Mouse (Mus musculus): ENCODE results near the gene Susd3. TPM values are rescaled to one million over a fixed set of nuclear protein-coding genes. Genes with fewer than 3 reads are reported as not detected.

The Susd3 gene
- polyA plus RNA-seq, 1 experiment from 2014 or later, result 0.48 TPM

DNA sequence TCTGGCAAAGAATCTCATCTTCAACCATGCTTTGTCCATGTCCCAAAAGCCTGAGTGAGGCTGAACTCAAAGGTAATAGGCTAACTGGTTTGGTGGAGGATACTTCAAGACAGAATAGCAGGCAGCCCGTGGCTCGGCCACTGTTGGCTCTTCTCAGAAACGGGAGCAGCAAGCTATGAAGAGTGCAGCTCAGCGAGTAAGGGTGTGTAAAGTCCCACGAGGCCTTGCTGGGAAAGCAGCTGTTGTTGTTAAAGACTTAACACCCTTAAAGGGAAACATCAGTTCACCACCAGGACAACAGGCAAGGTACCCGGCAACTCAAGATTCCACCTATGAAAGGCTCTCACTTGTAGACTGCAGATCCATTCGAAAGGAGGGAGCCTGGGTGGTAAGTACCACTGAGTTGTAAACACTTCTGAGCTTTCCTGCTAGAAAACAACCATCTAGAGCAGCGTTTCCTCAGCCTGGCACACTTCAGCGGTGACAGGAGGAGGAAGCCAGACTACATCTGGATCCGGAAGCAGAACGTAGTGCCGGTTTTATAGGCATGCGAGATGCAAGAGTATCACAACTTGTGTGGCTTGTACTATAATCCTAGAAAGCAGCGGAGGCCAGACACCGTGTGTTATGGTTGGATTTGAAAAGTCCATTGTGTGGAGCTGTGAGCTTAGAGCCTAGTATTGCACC, 11.7 kb upstream of the Susd3 start:
- Histone ChIP-seq H3K27ac (replicated peaks) (no peak overlapping the region), H3K4me2 (no peak overlapping the region), H3K9ac (no peak overlapping the region), H3K4me3 (no peak overlapping the region), H3K4me1 (replicated peaks) (no peaks in the 10 kb centered on the region), H3K36me3 (no peaks in the 10 kb centered on the region), H3K9me3 (no peaks in the 10 kb centered on the region), H3K27me3 (no peaks in the 10 kb centered on the region)
- ATAC-seq (ENCODE audit: low FRiP score, low read depth), result no peak
- 85% methylated on average over 15 of the region's 15 CpGs for WGBS

DNA sequence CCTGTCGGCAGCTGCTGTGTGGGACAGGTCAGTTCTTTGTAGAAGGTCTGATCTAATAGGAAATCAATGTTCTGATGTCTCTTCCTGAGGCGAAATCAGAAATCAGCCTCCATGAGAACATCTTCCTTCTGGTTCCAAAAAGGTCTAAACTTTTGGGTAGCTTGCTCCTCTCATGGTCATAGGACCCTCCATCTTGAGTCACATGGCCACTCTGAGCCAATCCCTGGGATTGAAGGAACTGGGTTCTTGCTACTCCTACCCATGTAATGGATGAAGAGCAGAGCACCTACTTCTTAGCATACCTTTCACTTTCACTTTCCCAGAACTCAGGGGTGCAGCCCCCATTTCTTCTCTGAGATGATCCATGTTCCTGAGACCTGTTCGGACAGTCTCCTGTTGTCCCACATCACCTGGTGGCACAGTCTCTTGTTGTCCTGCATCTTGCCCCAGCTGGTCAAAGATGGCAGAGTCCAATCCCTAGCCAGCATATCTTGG, 9.4 kb upstream of the Susd3 start:
- no peaks in the 10 kb centered on the region for H3K36me3 ChIP-seq
- H3K9ac ChIP-seq, result no peak overlapping the region
- ATAC-seq (ENCODE audit: low FRiP score, low read depth), result no peak
- no peaks in the 10 kb centered on the region for H3K4me1 ChIP-seq (replicated peaks)
- H3K27me3 ChIP-seq, result no peaks in the 10 kb centered on the region
- WGBS, result 86% methylated on average over 3 of the region's 3 CpGs
- no peak overlapping the region for H3K4me2 ChIP-seq
- no peak overlapping the region for H3K27ac ChIP-seq (replicated peaks)
- H3K4me3 ChIP-seq, result no peak overlapping the region
- no peaks in the 10 kb centered on the region for H3K9me3 ChIP-seq

DNA sequence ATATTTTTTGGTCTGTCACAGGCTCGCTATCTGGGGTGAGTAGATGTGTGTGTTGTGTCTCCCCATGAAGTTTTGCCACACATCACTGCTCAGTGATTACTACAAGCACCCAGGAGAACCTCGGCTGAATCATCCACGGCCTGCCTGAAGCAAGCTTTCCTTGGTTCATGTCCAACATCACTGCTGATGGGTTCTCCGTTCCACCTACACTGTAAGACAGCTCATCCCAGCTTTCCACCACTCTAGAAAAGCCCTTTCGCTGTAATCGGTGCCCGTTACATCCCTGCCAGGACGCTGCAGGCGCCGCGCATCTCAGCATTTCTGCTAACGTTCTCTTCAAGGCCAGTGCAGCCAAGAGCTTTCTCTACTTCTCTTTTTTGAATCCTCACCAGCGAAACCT, 4.2 kb upstream of the Susd3 start:
- H3K4me3 ChIP-seq, result no peak overlapping the region
- H3K9me3 ChIP-seq, result no peaks in the 10 kb centered on the region
- no peak overlapping the region for H3K9ac ChIP-seq
- 89% methylated on average over 13 of the region's 13 CpGs for WGBS
- ATAC-seq (ENCODE audit: low FRiP score, low read depth), result no peak
- H3K36me3 ChIP-seq, result no peaks in the 10 kb centered on the region
- H3K27ac ChIP-seq (replicated peaks), result no peak overlapping the region
- H3K4me2 ChIP-seq, result no peak overlapping the region
- peaks cover 8% of the 10 kb centered on the region for H3K4me1 ChIP-seq (replicated peaks)
- peaks cover 14% of the 10 kb centered on the region for H3K27me3 ChIP-seq

DNA sequence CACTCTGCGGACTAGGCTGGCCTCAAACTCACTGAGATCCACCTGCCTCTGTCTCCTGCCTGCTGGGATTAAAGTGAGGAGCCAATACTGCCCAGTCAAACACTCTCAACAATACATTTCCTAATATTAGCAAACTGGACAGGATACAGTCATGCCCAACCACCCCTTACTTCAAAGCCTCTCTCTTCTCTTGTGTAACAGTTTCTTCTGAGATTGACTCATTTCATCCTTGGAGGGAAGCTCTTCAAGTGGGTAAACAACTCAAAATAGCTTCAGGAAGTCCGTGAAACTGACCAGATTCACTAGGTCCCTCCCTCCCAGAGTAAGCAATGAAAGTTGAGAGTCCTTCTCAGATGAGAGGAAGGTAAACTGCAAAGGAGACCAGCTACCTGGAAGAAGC, 3.6 kb upstream of the Susd3 start:
- no peaks in the 10 kb centered on the region for H3K36me3 ChIP-seq
- no peak overlapping the region for H3K27ac ChIP-seq (replicated peaks)
- H3K9ac ChIP-seq, result no peak overlapping the region
- H3K4me3 ChIP-seq, result no peak overlapping the region
- H3K4me1 ChIP-seq (replicated peaks), result peaks cover 13% of the 10 kb centered on the region
- ATAC-seq (ENCODE audit: low FRiP score, low read depth), result no peak
- 79% methylated on average over 2 of the region's 2 CpGs for WGBS
- H3K4me2 ChIP-seq, result no peak overlapping the region
- H3K9me3 ChIP-seq, result no peaks in the 10 kb centered on the region
- H3K27me3 ChIP-seq, result peaks cover 20% of the 10 kb centered on the region

DNA sequence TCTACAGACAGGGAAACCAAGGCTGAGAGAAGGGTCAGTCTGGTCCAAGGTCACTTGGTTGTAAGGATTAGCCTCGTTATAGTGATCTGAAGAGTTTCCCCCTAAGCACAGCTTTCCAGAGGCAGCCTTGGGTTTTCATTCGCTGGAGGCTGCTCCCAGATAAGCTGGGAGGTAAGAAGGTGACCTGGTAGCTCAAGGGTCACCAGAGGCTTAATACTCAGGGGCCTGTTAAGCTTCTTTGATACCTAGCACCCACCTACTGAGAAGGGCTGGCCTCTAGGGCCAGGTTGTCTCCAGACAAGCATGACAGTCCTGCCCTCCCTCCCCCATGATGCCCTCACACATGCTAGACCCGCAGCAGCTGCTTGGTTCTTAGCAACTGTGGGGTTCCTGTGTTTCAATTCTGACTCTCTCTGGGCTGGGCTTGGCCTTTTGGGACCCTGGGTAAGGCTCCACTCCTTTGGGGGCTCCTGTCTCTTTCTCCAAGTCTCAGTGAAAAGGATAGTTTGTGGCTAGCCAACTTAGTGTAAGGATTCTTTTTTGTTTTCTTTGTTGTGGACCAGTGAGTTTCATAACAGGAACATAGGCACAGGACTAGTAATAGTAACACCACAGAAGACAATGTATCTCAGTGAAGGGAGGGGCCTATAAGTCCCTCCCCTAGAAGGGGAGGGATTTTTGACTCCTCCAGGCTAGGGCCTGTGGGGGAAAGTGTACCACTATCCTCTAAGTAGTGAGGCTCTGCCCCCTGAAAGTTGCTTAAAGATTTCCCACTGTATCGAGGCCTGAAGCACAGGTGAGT, 2.4 kb upstream of the Susd3 start:
- Histone ChIP-seq H3K4me3 (no peak overlapping the region), H3K9ac (no peak overlapping the region), H3K4me1 (replicated peaks) (peaks cover 13% of the 10 kb centered on the region), H3K36me3 (no peaks in the 10 kb centered on the region), H3K9me3 (no peaks in the 10 kb centered on the region), H3K27me3 (peaks cover 30% of the 10 kb centered on the region), H3K27ac (replicated peaks) (no peak overlapping the region), H3K4me2 (no peak overlapping the region)
- 47% methylated on average over 4 of the region's 4 CpGs for WGBS
- no peak for ATAC-seq (ENCODE audit: low FRiP score, low read depth)

DNA sequence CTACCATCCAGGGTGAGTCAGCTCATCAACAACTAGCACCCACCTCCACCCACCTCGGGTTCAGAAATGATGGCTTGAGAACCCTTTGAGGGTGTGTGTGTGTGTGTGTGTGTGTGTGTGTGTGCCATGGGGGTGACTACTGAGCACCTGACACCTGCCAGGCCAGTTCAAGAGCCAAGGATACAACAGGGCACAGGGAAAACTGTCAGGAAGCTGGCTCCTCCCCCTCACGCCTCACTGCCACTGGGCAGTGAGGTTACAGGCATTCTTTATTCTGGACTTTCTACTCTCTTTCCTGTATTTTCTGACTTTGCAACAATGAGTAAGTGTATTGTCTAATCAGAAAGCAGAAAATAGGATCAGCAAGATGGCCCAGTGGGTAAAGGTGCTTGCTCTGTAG, 1.1 kb upstream of the Susd3 start:
- whole genome bisulfite sequencing, result 85% methylated on average over 2 of the region's 2 CpGs
- no peaks in the 10 kb centered on the region for H3K9me3 ChIP-seq
- H3K4me1 ChIP-seq (replicated peaks), result peaks cover 13% of the 10 kb centered on the region
- no peak overlapping the region for H3K9ac ChIP-seq
- no peak overlapping the region for H3K4me3 ChIP-seq
- no peaks in the 10 kb centered on the region for H3K36me3 ChIP-seq
- H3K4me2 ChIP-seq, result no peak overlapping the region
- no peak for ATAC-seq (ENCODE audit: low FRiP score, low read depth)
- H3K27ac ChIP-seq (replicated peaks), result no peak overlapping the region
- H3K27me3 ChIP-seq, result peaks cover 30% of the 10 kb centered on the region

DNA sequence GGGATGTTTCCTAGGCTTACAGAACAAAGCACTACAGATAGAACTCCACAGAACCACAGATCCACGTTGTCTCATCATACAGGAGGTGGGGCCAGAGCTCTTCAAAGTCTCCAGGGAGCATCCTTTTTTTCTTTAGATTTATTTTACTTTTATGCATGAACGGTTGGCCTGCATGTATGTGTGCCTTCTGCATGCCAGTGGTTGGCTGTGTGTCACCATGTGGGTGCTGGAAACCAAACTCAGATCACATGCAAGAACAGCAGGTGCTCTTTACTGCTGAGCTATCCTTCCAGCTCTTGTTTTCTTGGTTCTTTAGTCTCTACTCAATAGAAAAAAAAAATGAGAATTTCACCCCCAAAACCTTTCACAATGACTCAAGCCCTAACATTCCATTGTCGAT, 417 bp upstream of the Susd3 start:
- Histone ChIP-seq H3K9me3 (no peaks in the 10 kb centered on the region), H3K4me1 (replicated peaks) (peaks cover 13% of the 10 kb centered on the region), H3K27me3 (peaks cover 30% of the 10 kb centered on the region), H3K9ac (no peak overlapping the region), H3K27ac (replicated peaks) (no peak overlapping the region), H3K4me3 (no peak overlapping the region), H3K36me3 (no peaks in the 10 kb centered on the region), H3K4me2 (no peak overlapping the region)
- ATAC-seq (ENCODE audit: low FRiP score, low read depth), result no peak
- 58% methylated on average over 3 of the region's 3 CpGs for WGBS

DNA sequence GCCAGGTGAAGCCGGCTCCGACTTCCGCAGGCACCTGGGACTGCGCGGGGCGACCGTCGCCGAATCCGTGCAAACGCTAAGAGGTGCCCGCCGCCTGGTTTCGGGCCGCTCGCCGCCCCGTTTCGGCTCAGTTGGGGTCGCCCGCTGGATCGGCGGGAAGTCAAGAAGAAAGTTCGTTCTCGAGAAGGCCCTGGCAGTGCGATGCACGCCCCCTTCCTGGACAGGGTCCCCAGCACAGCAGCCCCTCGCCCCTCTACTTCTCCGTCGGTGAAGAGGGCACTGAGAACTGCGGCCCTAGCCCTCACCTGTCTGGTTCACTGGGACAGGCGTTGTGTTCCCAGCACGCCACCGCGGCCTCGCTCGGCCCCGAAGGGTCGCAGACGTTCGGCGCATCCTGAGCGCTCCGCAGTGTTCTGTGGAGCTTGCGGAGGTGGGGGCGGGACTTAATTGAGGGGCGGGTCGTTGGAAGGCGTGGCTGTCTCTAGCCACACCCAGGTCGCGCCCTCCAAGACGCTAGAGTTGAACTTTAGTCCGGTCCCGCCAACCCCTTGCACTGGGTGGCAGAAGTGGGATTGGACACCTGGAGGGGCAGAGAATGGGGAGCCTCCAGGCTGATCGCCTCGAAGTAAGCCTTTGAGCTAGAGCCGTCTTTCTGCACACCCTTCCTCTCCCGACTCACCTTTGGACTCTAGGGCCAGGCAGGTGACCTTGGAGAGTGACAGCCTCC, 603 bp downstream of the Susd3 start:
- Histone ChIP-seq H3K27ac (replicated peaks) (no peak overlapping the region), H3K4me2 (peak overlapping the region; percentile 70), H3K27me3 (peaks cover 30% of the 10 kb centered on the region), H3K4me1 (replicated peaks) (peaks cover 13% of the 10 kb centered on the region), H3K36me3 (no peaks in the 10 kb centered on the region), H3K9me3 (no peaks in the 10 kb centered on the region), H3K9ac (no peak overlapping the region), H3K4me3 (peak overlapping the region; percentile 37)
- peak; percentile 54 for ATAC-seq (ENCODE audit: low FRiP score, low read depth)
- WGBS, result 2% methylated on average over 57 of the region's 58 CpGs

DNA sequence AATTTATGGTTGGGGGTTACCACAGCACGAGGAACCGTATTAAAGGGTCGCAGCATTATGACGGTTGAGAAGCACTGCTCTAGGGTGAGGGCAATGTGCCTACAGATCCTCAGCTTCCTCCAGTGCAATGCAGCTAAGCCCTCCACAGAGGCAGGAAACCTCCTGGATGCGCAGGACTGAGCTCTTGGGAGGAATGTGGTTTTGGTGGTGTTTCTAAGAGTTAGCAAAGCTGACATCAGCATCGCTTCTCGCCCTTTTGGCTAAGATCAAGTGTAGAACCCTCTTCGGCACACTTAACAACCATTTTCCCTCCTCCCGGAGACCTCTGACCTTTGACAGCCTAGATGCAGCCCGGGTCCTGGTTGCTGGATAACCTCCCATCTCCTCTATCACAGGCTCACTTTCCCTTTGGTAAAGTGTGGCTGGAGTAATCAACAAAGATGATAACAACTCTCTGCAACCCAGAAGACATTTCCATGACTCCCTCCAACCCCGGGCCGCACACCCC, 1.2 kb downstream of the Susd3 start:
- H3K4me3 ChIP-seq, result peak overlapping the region; percentile 37
- no peak overlapping the region for H3K9ac ChIP-seq
- no peaks in the 10 kb centered on the region for H3K9me3 ChIP-seq
- no peak for ATAC-seq (ENCODE audit: low FRiP score, low read depth)
- H3K27ac ChIP-seq (replicated peaks), result no peak overlapping the region
- WGBS, result 40% methylated on average over 12 of the region's 12 CpGs
- H3K27me3 ChIP-seq, result peaks cover 30% of the 10 kb centered on the region
- H3K4me1 ChIP-seq (replicated peaks), result peaks cover 13% of the 10 kb centered on the region
- H3K36me3 ChIP-seq, result no peaks in the 10 kb centered on the region
- peak overlapping the region; percentile 70 for H3K4me2 ChIP-seq

DNA sequence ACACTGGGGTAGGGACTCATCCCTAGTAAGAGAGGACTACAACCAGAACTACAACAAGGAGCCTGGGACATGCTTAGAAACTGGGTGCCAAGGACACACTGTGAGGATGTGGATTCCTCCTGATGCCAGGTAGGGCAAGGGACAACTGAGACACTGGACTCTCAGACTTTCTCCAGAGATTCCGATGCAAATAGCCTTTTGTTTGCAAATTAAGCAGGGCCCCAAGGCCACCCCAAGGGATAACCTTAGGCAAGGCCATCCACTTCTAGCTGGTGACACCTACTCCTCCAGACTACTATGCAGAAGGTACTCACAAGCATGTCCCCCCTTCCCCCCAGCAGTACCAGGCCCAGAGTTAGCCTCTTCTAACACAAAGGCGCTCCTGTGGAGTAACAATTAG, 1.9 kb downstream of the Susd3 start:
- Histone ChIP-seq H3K9ac (no peak overlapping the region), H3K4me3 (no peak overlapping the region), H3K4me2 (no peak overlapping the region), H3K9me3 (no peaks in the 10 kb centered on the region), H3K4me1 (replicated peaks) (peaks cover 13% of the 10 kb centered on the region), H3K27me3 (peaks cover 30% of the 10 kb centered on the region), H3K36me3 (no peaks in the 10 kb centered on the region), H3K27ac (replicated peaks) (no peak overlapping the region)
- no peak for ATAC-seq (ENCODE audit: low FRiP score, low read depth)
- 68% methylated on average over 2 of the region's 2 CpGs for WGBS

DNA sequence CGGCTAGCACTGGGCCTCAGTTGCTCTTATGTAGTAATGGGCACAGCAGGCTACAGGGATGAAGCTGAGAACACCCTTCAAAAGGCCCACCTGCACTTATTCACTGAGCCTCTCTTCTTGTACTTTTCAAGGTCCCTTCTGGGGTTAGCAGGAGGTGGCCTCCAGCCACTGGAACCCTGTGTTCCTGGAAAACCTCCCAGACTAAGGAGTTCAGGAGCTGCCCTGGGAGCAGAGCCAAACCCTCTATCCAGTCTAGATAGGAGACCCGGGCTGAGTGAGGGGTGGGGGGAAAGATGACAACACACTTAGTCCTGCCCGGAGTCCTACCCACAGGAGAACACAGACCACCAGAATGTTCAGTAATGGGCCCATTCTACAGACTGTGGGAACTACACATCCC, 2.5 kb downstream of the Susd3 start:
- no peak overlapping the region for H3K9ac ChIP-seq
- no peak overlapping the region for H3K4me3 ChIP-seq
- H3K27me3 ChIP-seq, result peaks cover 30% of the 10 kb centered on the region
- H3K36me3 ChIP-seq, result no peaks in the 10 kb centered on the region
- H3K27ac ChIP-seq (replicated peaks), result no peak overlapping the region
- 72% methylated on average over 3 of the region's 3 CpGs for WGBS
- no peak for ATAC-seq (ENCODE audit: low FRiP score, low read depth)
- peaks cover 13% of the 10 kb centered on the region for H3K4me1 ChIP-seq (replicated peaks)
- no peaks in the 10 kb centered on the region for H3K9me3 ChIP-seq
- H3K4me2 ChIP-seq, result no peak overlapping the region

DNA sequence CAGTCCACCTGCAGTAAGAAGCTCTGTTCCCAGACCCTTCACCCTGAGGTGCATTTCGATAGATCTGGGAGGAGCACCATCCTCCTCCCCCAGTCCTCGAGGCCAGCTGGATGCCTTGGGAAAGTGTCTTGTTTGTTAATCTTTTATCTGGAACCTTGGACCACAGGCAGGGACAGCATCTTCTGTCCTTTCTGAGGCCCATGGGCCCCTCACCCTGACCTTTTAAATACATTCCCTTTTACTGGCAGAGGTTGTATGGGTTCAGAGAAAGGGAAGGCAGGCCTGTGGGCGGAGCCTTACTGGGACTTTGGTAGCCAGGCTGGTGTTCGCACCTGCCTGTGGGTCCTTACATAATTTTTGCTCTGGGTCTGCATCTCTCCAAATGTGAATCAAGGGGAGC, 3.3 kb downstream of the Susd3 start:
- Histone ChIP-seq H3K4me3 (no peak overlapping the region), H3K9me3 (no peaks in the 10 kb centered on the region), H3K27me3 (peaks cover 30% of the 10 kb centered on the region), H3K4me1 (replicated peaks) (peaks cover 13% of the 10 kb centered on the region), H3K9ac (no peak overlapping the region), H3K27ac (replicated peaks) (no peak overlapping the region), H3K4me2 (no peak overlapping the region), H3K36me3 (no peaks in the 10 kb centered on the region)
- WGBS, result 62% methylated on average over 4 of the region's 4 CpGs
- no peak for ATAC-seq (ENCODE audit: low FRiP score, low read depth)
